Mouse (Mus musculus): ENCODE measurements around the gene Tst.
A peak's percentile ranks its signal among the peaks of the same experiment; 100 is the strongest.

The Tst gene

GRCm38 (mm10) chr15:78384220-78385116 lies 21.2 kb downstream of the Tst start:
- DNase-seq: no peak

DNA sequence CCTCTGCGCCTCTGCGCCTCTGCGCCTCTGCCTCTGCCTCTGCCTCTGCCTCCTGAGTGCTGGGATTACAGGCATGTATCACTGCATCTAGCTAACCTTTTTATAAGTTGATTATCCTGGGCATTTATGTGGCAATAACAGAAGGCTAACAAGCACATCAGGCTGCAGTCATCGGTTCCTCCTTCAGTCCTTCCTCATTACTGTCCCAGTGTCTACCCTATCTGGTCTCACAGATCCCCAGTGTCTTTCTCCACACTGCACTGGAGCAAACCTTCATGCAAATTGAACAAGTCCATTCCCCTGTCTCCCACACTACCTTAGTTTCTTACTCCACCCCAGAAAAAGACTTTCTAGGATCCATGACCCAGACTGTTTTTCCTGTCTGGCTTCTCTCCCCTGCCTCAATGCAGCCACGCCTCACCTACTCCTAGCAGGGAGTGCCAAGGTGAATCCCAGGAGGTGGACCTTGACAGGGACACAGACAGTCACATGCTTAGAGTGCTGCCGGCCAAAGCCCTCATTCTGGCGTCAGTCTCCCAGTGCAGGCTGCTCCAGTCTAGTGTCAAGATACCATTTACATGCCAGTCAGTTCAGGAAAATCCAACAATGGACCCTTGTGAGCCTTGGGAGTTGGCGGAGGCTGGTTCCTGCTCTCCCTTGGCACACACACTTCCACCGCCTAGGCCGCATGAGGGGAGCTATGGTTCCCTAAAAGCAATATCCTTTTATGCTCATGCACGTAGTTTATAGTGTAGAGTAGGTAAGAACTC lies 22.1 kb downstream of the Tst start:
- no peak for DNase-seq

GRCm38 (mm10) chr15:78382115-78382514 lies 23.6 kb downstream of the Tst start:
- DNase-seq: no peak

GRCm38 (mm10) chr15:78380741-78381140 lies 25.0 kb downstream of the Tst start:
- no peak for DNase-seq

DNA sequence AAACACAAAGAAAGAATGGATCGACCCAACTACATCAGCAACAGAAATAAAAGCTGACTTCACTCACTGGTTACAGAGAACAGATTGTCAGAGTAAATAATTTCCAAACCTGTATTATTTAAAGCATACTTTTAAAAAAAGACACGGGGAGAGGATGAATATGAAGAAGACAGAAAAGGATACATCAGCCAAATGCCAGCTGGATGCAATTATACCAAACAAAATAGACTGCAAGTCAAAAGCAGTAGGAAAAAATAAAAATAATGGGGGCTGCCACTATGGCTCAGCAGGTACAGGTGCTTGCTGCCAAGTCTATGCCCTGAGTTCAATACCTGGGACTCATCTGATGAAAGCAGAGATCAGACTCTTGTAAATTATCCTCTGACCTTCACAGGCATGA lies 25.5 kb downstream of the Tst start:
- DNase-seq: no peak

DNA sequence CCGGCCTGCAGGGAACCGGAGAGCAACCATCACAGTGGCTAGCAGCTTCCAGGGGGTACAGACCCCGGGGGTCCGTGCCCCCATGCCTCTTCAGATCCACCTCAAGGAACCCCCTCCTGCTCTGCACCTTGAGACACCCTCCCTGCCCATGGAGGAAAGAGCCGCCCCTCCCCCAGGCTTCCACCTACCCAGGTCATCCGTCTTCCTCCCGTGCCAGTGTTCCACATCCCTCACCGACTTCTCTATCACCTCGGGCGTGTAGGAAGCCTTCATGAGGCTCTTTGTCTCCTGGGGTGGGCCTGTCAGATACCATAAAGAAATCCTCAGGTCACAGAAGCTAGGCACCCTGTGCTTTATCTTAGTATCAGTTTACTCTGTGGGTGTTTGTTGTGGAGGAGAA lies 27.2 kb downstream of the Tst start:
- DNase-seq: no peak

DNA sequence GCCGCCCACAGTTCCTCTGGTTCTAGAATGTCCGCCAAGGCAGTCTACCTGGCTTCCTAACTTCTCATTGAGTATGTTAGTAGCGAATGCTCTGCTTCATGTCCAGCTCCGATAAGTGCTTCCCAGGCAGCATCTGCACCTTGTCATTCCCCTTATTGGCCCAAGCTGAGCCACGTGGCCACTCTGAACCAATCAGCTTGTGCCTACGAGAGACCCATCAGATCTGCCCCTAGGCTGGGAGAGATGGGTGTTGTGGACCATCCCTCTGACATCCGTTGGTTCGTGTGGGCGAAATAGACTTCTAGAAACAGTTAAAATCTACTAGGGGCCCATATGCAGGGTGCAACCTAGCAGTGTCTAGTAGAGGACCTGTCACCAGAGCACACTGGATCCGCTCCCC lies 27.8 kb downstream of the Tst start:
- DNase-seq: no peak

GRCm38 (mm10) chr15:78374204-78374603 lies 31.5 kb downstream of the Tst start:
- DNase-seq: peak; percentile 58

DNA sequence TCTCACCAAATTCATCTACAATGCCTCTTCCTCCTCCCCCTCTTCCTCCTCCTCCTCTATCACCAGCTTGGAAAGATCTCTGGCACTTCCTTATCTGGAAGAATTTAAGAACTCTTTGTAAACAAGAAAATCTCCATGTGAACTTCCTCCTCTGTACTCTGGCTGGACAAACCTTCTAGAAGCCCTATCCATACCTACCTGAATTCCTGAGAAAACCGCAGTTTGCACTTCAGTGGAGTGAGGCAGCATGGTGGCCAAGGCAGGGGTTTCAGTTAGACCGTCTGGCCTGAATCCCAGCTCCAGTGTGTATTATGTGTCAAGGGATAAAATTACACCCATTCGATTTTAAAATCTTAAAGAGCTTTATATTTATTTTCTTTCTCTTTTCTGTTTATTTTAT lies 32.9 kb downstream of the Tst start:
- DNase-seq: no peak

GRCm38 (mm10) chr15:78369641-78370040 lies 36.1 kb downstream of the Tst start:
- no peak for DNase-seq

DNA sequence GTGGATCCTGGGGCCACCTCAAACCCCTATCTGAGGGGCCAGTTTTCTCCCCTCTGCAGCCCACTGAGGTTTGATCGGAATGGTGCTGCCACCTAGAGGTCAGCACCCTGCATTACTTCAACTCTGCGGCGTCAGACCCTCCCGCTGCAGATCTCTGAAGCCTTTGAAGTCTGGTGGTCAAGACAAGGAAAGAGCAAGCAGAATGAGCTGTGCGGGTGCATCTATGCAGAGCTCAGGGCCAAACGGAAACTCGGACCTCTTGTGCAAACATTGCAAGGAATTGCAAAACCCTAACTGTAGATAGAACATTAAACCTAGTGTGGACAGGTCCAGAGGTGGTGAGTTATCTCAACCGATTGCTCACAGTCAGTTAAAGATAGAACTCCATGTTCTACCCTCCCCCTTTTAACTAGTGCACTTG lies 36.8 kb downstream of the Tst start:
- DNase-seq: no peak

GRCm38 (mm10) chr15:78367811-78368210 lies 37.9 kb downstream of the Tst start:
- DNase-seq: no peak

DNA sequence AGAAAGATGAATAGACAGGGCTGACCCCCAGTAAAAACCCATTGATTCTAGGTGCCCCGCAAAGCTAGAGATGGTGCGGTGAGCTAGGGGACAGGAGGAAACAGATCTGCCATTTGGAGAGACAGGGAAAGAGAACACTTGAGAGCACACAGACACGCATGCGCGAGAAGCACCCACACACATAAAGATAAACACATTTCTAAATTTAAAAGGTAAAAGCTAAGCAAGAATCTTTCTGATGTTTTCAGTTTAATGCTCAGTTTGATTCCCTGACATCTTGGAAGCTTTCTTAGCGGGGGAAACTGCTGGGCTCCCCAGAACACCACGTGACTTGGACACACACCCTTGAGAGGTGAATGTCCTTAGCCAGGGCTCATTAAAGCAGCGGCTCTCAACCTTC lies 38.8 kb downstream of the Tst start:
- peak; percentile 41 for DNase-seq

- DNase-seq: no peak
These were observed 39.8 kb downstream of the Tst start for GRCm38 (mm10) chr15:78365916-78366315.

DNA sequence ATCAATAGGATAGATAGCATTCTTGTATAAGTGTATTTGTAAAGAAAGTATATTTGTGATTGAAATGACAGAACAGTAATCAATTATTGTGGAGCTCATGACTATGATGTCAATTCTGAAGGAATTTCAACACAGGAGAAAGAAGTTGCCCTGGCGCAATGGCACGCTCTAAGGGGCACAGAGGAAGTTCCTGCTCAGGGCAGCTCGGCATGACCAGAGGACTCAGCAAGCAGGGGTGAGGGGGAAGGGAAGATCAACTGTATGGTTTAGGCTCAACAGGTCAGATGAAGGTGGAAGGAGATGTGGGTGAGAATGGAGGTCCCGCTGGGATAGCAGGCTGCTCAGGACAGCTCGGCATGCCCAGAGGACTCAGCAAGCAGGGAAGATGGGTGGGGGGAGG lies 50.2 kb downstream of the Tst start:
- no peak for DNase-seq

DNA sequence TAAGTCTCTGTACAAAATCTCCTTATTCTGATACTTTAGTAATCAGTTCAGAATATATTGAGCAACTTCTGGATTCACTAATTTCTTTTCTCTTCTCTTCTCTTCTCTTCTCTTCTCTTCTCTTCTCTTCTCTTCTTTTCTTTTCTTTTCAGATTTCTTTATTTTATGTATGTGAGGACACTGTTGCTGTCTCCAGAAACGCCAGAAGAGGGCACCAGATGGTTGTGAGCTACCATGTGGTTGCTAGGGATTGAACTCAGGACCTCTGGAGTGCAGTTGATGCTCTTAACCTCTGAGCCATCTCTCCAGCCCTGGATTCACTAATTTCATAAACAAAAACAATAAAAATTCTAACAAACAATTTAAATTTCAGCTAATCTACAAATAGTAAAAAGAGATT lies 50.7 kb downstream of the Tst start:
- DNase-seq: peak; percentile 64

- DNase-seq: no peak
These were observed 54.0 kb downstream of the Tst start for GRCm38 (mm10) chr15:78351586-78352165.
